Mouse (Mus musculus) B cell, adult 2 months (primary cell): ENCODE data around the gene Figla.

Experiments used
- DNase-seq, 2 experiments: peaks; one replicate each; pipeline ENCODE4 v3.0.0; 2022

Gene Figla

DNA sequence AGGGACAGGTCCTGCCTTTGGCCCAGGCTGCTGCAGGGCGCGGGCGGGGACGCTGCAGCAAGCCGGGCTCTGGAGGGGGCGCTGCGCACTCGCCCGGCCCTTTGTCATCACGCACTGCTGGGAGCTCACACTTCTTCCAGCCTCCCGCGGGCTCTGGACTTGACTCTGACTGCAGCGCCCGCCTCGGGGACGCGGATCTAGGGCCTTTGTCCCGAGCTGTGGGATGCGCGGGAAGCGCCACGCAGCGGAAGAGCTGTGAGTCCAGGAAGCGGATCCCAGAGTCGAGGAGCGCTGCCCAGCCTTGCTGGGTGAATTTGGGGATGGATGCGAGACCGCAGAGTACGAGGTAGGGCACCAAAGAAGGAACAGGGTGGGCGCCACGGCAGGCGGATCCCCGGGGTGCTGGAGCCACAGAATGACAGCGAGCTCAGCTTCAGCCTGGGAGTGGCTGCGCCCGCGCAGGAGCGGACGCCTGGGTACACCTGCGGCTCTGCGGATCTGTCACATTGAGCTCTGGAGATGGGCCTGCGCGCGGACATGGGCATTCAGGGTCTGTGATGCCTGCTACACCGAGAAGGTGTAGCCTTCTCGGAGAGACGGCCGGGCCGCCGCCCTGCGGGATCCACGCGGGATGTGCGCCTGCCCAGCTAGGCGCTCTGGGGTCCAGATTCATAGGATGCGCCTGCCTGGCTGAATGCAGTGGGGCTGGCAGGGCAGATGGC is 12.8 kb downstream of the Figla start, which contains the start of gene Add2:
TSS of gene Add2 (plus strand) at position 81 of the 722 bp plus-strand sequence.
- DNase-seq = no peak

DNA sequence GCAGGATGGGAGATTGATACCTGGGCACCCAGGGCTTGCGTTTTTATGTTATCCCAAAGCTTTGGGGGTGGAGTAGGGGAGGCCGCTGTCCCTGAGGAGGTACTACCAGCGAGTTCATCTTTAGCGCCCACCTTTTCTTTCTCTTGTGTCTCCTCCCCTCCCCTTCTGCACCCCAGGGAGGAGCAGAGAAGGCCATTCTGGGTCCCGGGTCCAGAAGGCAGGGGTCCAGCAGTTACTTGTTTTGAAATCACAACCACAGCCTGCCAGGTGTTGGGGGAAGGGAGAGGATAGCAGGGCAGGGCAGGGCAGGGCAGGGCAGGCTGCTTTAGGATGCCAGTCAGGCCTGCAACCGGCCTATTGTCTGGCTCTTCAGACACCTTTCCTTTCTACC is 13.3 kb downstream of the Figla start:
- DNase-seq = no peak

DNA sequence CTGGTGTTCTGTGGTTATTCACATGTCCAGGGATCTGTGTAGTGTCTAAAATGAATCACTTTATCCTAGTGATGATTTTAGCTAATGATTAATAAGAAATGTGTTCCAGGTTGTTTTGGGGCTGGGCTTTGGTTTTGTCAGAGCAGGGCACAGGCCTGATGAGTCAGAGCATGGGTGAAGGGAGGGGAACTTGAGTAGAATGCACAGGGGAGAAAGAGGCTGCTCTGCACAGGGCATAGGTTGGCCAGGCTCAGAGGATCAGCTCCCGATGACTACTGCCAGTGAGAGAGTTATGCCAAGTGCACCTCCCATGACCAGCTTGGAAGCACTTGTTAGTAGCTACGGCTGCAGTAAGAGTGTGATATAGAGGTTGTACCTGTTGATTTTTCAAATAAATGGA is 15.6 kb downstream of the Figla start:
- no peak for DNase-seq

DNA sequence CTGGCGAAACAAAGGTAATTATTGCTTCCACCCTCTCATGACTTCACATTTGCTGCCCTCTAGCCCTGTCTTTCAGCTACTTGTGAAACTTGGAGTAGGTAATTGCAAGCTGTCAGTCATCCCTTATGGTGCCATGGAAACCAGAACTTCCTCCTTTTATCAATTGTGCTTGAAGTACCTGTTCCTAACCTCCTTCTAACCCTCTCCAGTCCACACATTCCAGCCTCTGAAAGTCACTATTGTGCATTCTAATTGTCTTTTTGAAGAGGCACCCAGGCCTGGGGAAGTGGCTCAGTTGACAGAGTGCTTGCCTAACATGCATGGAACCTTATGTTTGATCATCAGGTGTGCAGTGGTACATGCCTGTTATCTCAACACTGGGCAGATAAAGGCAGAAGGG is 17.7 kb downstream of the Figla start:
- no peak for DNase-seq

DNA sequence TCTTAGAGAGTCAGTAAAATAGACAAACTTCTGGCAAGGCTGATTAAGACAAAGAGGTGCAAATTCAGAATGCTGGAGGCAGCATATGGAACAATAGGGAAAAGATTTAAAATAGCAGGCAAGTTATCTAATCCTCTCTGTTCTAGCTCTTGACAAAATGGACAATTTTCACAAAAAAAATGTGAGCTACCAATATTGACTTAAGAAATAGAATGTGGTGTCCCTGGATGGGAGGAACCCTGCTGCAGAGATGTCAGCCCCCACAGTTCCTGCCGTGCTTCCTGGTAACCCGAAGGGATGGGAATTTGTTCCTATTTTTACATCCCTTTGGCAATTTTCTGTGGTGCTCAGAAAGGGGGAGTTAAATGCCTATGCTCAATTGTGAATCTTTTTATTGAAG is 22.9 kb downstream of the Figla start:
- DNase-seq = no peak

DNA sequence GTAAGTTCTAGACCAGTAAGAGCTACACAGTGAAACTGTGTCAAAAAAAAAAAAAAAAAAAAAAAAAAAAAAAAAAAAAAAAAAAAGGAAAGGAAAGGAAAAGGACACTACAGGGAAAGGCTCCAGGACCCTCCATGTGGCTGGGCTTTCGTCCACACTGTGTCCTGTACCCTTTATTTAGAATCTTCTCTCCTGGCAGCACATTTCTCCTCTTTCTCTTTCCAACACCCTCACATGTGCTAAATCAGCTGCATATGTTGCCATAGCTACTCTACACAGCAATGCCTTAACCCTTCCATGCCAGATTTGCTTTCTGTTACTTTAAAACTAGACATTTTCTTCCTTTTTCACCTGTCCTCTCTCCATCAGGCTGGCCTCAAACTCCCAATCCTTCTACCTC is 24.2 kb downstream of the Figla start:
- no peak for DNase-seq

DNA sequence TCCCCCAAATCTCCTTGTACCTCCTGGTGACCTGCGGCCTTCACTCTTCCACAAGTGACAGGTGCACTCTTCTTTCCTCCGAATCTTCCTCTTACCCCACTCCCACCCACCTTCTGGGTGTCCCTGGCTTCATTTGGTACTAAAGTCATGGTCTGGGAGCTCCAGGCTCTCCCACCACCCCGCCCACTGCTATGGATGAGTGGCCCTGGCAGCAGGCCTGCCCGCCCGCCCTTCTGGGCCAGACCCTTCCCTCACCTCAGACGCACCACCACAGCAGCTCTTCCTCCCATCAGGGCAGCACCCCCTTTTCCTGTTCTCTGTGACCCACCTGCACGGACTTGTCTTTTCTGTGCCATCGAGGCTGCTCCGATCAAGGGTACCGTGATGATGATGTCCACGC is 31.5 kb downstream of the Figla start:
- no peak for DNase-seq

DNA sequence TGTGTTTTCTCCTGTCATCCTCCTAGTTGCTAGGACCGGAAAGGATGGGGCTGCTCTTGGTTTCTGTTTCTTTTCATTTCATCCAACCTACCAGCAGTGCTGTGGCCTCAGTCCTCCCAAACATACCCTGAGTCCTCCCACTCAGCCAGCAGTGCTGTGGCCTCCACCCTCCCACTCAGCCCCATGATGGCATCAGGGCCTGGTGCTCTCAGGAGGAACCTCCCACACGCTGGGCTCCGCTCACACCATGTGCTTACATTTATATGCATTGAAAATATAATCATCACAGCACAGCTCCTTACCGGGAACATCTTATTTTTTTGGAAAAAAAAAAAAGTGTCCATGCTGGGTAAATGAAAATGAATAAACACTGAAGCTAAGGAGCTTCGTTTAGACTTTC is 32.5 kb downstream of the Figla start:
- no peak for DNase-seq

DNA sequence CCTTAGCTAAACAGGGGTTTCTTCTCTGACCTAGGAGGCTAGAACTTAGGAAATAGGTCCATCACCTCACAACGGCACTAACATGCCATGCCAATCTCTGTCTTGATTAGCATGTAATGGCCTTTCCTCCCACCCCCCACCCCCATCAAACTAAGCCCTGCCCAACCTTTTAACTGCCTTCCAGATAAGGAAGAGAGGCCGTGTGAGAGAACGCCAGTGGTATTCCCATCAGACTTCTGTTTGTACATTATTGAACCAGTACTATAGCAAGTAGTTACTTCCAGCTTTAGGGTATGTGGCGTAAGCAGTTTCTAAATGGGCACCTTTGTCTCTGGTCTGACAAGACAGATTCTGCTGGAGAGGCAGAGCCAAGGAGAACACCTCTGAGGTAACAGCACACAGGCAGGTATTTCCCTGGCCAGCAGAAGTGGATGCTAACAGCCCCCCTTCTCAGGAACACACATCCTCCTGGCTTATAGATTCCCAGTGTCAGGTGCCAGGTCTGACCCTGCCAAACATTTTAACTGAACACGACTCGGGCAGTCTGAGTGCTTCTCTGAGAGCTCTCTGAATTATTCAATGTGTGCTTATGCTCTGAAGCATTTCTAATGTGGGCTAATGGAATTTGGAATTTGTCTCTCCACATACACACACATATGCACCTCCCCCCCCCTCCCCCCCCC is 34.8 kb downstream of the Figla start:
- DNase-seq = no peak

DNA sequence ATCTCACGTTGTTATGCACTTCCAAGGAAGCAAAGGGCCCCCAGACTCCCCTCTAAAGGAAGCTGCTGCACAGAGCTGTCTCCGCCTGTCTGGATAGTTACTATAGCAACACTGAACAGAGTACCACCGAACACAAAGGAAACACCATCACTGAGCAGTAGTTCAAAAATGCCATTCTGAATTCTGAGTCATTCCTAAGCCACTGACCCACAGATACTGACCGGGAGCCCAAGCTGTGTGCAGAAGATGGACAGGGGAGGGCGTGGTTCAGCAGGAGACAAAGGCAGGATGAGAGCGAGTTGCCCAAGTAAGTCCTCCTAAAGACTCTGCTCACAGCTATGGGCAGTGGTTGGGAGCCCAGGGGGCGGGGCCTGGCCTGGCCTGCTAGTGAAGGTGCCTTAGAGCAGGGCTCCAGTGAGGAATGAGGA is 36.1 kb downstream of the Figla start:
- DNase-seq = no peak

DNA sequence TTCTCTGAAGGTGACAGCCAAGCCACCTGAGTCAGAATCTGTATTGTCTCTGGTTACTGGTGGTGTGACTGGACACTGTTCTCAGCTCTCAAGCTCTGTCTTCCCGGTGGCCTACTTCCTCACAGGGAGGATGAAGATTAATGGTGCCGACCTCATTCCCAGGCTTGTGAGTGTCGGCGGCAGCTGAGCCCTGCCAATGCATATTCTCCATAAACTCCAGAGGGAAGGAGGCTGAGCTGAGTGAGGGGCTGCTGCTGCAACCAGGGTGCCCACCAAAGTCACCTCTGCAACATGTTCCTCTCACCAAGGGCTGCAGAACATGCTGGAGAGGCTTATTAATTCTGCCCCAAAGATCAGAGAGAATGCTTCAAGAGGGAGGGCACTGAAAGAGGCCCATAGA is 36.6 kb downstream of the Figla start:
- no peak for DNase-seq

DNA sequence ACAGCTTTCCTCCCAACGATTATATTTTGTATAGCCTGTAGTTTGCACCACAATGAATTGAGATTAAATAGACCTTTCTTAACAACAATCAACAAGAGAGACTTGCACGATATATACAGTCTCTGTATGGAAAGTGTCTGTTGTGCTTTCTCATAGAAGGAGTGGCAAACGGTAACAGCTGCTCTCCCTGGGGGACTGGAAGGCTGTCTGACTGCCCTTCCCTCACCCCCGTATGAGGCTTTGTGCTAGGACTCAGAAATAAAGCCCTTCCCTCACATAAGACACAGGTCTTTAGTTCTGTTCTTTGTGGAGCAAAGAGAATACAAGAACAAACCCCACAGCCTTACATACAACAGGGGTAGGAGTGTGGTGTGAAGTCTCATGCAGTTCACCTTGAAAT is 37.1 kb downstream of the Figla start:
- no peak for DNase-seq

DNA sequence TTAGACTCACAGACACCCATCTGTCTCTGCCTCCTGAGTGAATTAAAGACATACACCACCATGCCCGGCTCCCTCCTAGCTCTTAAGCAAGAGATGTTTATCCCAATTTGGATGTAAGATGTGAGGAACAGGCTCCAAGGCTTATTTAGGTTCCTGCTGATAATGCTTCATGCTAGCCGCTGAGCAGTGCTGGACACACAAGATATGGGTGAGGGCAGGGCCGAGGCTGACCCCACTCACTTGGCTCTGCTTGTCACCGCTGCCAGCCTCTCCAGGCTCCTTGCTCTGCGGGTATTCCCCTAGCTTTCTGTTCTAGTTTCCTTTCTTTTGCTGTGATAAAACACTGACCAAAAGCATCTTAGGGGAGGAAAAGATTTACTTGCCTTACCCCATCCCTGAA is 37.6 kb downstream of the Figla start:
- DNase-seq = no peak

DNA sequence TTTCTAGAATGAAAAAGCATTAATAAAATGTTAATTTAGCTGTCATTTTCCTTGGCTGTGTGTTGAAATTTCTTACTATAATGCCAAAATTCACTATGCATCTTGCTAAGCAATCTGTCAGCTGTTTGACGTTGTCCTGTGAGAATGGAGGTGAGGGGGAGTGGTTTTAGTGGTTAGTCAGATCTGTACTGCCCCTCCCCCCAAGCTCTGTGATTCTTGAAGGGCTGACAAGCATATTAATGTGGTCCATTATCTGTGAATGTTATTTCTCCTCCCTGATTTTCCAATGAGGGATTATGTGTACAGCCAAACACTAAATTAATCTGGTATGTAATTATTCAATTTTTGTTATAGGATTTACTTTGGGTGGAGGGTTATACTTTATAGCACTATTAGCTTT is 42.5 kb downstream of the Figla start:
- DNase-seq = no peak

DNA sequence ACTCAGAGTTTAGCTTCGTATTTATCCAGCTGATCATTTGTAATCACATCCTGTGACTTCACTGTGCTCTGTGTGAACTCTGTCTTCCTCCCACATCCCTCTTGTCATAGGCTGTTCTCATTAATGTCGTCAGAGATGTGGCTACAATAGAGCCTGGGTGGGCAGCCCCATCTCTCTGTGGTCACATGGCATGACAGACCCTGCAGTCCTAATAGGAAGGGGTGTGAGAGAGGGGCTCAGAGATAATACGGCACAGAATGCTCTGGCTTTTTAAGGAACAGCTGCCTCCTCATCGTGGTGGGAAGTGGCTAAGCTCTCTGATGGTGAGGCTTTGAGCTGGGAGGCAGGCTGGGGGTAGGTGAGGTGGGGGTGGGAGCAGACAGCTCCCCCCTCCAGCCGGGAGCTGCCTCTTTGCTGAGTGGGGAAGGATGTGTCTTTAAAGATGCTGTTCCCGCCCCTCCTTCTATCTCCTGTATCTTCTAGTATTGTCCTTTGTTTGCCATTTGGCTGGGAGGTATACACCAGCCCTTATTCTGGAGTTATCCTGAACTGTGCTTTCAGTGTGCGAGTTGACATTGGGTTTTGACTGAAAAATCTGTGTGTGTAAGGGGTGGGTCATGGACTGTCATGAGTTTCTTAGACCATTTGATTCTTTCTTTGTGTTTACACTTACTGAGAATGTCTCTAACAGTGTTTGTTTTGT is 43.3 kb downstream of the Figla start:
- no peak for DNase-seq

DNA sequence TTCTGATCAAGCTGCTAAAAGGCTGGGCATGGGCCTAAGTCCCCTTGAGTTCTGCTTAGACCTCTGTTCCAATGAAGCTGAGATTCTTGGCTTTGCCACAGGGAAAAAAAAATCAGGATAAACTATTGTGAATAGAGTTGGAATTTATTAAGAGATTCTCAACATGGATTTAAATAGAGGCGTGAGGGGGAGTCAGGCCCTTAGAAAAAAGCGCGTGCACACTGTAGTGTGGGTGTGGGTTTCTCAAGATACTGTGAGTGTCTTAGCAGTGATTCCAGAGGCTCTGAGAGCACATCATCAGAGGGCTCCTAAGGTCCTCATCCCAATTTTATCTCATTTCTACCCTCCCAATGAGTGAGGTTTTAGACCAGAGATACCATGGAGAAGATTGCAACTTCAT is 44.2 kb downstream of the Figla start:
- DNase-seq = no peak

DNA sequence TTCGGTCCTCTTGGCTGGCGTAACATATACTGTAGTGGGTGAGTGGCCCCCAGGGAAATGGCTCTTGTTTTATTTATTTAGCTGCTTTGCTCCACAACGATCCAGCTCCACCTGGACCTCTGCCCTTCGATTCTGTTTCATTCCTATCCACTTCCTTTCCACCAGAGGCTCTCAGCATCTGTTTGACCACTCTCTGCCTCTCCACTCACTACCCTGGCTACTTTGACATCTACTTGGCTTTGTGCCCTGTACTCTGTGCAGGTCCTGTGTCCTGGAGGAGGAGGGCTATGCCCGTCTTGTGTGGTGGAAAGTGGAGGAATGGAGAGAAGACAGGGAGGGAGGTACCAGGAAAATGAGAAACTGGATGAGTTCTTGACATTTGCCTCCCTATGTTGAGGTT is 46.3 kb downstream of the Figla start:
- DNase-seq = no peak

DNA sequence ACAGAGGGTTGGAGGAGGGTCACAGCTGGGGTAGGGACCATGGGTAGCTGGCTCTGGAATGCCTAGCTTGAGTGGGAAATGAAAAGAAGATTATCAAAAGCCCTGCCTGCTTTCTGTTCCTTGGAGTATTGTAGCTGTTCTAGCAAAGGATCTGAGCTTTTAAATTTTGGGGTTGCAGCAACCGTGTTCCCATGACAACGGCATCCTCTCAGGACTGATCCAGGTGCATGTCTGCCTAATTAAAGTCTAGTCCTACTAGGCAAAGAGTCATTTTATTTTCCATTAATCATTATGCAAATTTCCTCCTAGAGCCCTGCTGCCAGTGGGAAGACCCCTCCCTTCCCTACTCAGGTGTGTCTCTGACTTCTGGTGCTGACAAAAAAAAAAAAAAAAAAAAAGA is 46.7 kb downstream of the Figla start:
- DNase-seq = no peak

DNA sequence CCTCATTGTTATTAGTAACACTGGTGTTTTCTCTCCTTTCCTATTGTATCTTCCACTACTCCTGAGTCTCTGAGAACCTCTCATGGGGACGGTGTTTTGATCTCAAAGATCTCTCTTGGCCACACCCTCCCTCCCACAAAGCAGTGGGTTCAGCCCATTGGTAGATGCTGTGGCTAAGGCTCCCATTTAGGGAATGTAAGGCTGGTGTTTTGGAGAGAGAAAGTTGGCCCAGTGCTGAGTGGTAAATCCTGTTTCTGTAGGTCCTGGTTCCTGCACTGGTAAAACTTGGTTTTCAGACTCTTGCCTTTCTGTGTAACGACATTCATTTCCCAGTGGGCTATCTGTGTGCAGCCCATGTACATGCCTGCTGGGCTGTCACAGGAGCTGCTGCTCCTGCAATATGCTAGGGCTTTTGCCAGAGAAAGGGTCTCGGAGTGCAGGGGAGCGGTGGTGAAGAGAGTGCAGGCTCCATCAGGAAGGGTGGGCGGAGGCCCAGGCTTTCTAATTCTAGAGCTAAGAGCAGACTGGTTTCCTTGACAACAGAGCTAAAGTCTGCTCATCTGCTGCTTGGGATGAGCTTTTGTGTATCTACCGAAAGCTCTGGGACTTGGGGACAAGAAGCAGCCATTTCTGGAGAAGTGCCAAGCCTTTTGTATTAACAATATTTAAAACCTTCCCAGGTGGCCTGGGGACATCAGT is 48.5 kb downstream of the Figla start:
- no peak for DNase-seq

DNA sequence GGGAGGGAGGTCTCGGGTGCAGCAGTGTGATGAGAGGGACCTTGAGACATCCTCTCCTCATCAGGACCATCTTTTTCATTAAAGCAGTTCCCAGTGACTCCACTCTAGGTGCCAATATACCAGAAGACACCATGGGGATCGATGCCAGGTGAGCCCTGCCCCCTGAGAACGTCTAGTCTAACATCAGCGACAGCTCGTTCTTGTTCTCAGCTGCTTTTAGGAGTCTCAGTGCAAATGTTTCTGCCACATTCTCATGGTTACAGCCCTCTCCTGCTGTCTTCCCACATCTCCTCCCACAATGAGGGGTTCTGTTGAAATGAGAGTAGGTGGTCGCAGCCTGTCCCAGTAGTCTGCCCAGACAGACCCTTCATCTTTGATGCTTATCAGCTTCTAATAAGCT is 50.8 kb downstream of the Figla start:
- no peak for DNase-seq

DNA sequence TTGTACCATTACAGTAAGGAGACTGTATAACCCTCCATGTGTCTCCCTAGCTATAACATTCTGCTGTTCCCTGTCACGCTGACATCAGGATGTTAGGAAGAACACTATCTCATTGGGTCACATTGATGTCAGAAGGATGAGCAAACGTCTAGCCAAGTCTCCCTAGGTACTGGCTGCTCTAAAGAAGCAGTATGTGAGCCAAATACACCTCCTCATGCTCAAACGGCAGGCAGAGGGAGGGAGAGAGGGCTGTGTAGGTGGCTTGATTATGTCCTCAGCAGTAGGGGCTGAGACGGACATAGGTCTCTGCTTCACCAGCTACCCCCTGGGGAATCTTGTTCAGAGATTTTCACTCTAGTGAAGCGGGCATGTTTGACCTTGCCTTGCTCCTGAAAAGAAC is 51.2 kb downstream of the Figla start:
- DNase-seq = no peak

DNA sequence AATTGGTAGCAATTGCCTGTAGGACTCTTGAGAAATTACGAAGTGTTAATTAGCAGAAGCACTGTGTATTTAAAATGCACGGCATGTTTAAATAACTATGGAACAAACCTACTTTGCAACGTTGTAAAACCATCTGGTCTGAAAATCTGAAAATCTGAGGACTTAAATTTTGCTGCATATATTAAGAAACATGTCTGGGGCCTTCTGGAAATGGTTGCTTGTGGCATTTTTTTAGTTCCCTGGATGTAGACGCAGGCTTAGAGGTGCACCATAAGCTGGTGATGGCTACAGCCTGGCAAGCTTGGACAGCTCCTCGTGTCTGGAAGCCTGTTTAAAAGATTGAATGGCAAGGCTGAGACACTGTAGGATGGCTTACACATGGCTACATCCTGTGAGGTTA is 53.0 kb downstream of the Figla start:
- DNase-seq = no peak

DNA sequence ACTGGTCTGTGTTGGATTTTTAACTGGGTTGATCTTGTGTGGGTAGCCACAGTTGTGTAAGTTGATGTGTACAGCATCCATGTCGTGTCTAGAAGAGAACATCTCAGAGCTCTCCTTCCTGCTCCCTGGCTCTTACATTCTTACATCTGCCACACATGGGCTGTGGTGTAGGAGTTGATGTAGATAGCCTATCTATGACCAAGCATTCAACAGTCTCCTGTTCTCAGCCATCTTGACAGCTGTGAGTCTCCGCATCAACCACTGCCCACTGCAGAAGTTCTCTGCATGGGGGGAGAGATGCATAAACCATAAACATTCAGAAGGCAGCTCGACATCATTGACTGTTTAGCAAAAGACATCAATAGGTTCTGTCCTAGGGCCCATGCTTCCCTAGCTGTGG is 53.9 kb downstream of the Figla start:
- no peak for DNase-seq

DNA sequence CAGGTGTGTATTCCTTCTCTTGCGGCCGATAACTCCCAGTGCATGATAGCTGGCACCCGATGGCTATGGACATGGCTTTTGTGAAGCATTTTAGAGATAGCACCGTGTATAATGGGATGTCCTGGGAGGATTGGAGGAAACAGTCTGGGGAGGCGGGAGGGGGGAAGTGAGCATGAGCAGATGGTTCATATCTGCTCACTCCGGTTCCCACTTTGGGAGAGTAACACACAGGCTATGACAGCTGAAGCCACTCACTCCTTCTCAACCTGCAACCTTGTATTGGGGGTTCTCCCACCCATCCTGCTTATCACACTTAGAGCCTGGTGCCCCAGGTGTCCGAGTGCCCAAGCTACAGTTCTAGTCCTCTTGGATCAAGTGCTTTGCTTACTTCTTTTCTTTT is 54.3 kb downstream of the Figla start:
- no peak for DNase-seq
